Mouse (Mus musculus) cerebellum, adult 11 months (tissue): ENCODE data around the gene Smad3.

ENCODE experiments used
- DNase-seq: peaks from one replicate; pipeline ENCODE4 v3.0.0; 2022

Smad3 gene

DNA sequence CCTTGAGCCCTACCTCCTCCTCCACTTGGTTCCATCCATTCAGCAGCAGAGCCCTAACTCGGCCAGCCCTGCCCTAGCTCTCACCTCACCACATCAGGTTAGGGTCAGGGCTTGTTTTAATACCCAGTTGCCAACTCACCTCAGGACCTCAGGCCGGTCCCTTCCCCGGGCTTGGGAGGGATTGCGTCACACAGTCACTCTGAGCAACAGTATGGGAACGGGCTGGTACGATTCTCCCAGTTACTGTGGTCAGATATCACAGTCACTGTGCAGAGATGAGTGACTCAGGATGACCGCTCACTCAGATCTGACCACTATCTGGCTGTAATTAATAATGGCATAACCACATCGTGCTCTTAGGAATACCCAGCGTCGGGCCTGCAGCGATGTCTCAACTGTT is 14.0 kb downstream of the Smad3 start:
- no peak for DNase-seq

DNA sequence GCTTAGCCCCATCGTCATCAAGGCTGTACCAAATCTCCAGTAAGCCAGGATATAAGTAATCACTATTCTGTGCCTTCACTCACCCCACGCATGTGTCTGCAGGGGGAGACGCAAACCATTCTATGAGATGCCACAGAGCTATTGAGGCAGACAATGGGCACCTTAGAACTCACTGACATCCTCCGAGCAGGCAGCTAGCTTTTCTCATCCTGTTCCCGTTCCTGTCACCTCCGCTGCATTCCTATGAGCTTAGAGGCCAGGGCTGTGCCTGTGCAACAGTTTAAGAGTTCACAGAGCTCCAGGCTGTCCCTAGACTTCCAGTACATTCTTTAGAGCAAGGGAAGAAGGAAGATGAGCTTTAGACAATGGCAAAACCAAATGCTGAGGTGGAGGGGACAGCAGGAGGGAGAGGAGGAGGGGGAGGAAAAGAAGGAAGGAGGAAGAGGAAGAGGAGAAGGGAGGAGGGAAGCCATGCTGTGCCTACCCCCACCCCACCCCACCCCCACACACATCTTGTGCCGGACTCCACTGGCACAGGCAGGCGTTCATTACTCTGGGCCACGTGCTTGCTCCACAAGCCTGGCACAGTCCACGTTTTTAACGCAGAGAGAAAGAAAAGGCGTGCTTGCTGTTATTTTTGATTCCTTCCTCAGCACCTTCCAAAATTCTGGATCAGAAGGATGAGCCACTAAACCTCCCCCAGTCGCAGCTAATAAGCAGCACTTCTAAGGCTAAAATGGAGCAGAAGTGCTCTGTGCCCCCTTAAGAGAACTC is 14.7 kb downstream of the Smad3 start:
- no peak for DNase-seq

DNA sequence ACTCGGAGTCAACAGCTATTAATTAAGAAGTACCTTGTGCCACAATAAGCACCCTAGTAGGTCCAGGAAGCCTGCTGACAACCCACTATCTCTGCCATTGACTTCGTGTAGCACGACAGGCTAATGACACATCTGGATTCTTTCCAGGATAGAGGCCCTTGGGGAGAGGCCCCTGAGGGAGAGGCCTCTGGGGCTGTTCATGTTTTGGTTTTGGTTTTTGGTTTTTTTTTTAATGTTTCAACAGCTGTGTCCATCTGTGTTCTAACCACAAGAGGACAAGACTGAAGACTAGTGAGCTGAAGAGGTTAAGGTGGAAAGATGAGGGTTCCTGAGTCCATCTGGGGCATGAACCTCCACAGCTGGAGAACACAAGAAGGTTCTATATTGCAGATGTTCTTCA is 15.5 kb downstream of the Smad3 start:
- no peak for DNase-seq

DNA sequence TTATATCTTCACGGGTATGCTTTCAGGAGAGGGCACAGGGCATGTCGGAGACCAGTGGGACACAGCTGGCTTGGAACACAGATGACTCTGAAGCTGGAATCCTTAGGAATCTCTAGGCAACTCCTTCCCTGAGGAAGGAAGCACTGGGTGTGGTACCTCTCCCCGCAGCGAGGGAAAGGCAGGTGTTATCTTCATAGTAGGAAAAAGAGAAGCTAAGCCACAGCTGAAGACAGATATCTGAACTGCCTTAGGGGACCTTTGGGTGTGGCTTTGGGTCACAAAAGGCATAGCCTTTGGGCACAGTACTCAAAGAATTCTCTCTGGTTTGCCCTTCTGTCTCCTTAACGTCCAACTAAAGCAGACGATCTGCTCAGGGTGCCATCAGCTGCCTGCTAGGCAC is 16.0 kb downstream of the Smad3 start:
- DNase-seq, result no peak

DNA sequence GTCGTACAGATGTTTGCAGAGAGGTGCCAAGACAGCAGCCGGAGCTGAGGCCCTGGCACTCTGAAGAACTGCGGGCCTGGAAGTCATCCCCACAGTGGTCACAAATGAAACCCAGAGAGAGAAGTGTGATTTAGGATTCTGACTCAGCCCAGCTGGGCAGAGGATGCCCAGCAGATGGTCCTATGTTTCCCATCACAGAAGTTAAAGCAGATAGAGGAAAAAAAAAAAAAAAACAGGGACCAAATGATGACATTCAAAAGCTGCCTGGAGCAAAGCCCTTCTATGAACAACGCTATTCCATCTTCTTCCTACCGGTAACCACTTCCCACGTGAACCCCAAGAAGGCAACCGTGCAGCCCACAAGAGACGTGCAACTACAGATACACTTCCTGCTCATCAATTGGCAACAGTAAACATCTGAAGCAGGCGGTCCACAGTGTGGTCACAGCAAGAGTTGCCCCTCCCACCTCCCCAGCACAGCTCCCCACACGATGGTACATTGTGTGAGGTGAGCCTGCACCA is 17.4 kb downstream of the Smad3 start:
- DNase-seq, result no peak

DNA sequence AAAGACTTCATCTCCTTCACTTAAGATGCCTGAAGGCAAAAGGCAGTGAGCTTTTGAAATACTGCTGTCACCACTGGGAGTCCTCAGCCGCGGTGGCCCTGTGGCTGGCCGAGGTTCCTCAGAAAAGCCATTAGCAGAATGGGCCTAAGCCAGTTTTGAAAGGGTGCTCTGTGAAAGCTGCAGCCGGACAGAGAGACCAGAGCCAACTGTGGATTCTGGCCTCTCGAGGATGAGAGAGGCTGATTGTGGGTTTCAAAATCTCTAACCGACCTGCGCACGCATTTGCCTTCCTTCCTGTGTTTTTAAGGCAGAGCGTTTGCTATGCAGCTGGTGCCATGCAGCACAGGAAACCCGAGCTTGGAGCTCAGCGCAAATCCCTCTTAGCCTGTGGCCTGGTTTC is 19.0 kb downstream of the Smad3 start:
- no peak for DNase-seq

DNA sequence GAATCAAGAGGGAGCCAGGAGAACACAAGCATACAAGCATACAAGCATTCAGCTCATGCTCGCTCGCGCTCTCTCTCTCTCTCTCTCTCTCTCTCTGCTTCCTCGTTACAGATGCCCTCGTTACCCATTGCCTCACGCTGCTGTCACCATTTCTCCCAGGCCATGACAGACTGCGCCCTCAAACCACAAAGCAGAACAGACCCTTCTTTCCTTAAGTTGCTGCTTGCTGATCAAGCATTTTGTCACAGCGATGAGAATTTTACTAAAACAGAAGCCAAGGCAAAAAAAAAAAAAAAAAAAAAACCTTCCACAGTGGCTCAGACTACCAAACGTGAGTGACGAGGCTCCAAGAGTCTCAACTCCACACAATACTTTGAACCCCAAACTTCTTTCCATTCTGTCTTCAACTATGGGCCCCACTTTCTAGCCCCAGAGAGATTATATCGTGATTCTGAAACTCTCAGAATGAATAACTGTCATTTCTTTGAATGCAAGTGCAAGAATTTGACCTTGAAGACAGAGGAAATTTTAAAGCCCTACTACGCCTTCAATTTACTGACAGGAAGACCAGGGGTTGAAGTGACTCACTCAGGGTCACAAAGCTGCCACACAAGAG is 19.6 kb downstream of the Smad3 start:
- no peak for DNase-seq

DNA sequence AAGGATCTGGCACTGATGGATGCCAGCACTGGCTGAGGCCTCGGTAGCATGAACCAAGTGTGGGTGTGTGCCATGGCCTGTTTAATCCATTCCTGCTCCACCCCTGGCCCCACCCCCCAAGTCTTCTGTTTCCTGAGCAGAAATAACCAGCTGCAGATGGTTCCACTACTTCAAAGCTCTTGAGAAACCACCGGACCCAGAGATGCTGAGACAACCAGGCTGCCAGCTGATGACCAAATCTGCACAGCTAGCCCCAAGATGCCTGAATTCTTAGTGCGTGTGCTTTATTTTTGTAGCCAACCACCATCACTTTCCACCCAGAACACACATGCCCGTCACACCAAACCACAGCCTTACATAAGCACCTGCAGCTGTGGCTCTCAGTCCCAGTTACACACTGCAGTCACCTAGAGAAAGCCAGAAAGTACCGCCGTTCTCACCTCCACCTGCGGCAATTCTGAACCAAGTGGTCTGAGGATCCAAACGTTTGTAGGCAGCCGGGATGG is 20.3 kb downstream of the Smad3 start:
- DNase-seq, result no peak

DNA sequence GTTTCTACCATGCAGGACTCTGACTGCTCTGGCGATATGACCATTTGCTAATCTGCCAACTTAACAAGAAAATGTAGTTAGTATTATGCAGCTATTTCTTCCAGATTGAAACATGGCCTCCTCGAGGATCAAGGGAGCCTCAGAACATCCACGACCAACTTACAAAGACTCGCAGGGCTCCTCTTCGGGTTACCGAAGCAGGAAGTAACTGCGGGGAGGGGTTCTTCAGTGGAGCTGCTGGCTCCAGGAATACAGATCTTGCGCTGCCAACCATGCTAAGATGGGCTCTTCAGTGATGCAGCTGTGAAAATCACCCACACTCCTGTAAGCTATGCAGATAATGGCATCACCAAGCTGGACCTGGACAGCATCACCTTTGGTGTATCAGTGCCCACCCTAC is 23.5 kb downstream of the Smad3 start:
- DNase-seq, result no peak

DNA sequence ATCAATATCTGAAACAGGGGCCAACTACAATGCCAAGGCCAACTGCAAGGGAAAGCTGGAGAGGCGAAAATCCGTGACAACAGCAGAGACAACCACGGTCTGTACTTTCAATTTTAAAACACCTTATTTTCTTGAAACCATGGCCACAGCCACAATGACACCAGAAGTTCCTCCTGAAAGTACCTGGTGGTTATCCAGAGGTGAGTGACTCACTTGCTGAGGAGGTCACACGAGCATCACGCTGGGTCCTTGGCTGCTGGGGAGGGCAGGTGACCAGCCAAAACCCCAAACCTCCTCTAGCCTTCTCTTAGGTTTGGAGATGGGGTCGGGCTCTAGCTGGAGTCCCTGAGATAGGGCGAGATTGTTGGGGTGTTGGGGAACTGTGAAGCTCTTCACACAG is 25.1 kb downstream of the Smad3 start:
- DNase-seq, result no peak

DNA sequence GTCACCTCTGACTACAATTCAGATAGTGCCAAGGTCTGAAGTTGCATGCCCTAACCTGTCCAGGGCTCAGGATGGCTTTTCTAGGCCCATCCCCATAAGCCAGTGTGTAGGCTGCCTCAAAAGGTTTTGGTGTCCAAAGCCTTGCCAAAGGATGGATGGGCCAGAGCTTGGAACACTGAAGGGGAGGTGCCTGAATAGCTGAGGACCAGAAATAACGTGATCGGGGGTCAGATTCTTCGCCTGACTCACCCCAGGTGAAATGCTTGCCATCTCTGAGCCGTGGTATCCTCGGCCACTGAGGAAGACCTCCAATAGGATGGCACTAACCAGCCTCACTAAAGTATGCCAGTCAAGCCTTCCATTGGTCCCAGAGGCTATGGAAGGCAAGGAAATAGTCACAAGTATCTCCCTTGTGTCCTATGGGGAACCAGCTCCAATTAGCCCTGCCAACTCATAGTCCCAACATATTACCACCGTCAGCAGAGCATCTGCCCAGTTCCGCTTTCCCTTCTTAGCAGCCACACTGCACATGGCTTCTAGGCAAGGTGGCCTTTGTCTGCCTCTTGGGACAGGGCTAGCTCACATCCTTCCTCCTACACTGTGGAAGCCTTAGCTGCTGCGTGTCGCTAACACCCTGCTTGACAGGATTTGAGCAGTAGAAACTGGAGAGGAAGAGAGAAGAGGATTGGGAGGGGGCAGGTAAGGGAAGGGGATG is 26.5 kb downstream of the Smad3 start:
- DNase-seq, result no peak

DNA sequence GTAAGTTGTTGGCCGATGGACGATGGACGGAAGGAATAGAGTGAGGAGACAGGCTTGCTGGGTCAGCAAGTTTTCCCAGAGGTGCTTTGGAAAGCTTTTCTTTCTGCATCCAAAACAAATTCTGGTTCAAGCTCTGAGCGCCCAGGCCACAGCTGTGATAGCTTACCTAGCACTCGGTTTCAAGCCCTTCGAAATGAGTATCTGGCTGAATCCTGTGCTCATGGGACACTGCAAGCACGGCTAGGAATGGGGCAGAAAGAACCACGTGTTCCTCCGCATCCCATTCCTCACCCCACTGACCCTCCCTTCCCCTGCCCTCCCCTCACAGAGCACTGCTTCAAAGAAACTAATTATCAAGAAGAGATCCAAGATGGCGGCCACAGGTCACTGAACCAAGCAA is 28.8 kb downstream of the Smad3 start:
- DNase-seq, result no peak

DNA sequence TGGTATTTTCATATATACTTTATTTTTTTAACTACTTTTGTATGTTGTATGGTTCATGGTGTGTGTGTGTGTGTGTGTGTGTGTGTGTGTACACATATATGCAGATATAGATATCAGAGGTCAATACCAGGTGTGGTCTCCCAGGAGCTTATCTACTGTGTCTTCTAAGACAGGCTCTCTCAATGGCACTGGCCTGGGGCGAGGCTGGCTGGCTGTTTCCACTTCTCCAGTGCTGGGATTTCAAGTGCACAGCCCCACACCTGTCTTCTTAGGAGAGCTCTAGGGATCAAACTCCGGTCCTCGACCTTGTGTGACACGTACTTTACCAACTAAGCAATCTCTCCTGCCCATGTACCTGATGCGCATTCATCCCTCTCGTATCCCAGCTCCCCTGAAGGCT is 30.7 kb downstream of the Smad3 start:
- DNase-seq, result no peak

DNA sequence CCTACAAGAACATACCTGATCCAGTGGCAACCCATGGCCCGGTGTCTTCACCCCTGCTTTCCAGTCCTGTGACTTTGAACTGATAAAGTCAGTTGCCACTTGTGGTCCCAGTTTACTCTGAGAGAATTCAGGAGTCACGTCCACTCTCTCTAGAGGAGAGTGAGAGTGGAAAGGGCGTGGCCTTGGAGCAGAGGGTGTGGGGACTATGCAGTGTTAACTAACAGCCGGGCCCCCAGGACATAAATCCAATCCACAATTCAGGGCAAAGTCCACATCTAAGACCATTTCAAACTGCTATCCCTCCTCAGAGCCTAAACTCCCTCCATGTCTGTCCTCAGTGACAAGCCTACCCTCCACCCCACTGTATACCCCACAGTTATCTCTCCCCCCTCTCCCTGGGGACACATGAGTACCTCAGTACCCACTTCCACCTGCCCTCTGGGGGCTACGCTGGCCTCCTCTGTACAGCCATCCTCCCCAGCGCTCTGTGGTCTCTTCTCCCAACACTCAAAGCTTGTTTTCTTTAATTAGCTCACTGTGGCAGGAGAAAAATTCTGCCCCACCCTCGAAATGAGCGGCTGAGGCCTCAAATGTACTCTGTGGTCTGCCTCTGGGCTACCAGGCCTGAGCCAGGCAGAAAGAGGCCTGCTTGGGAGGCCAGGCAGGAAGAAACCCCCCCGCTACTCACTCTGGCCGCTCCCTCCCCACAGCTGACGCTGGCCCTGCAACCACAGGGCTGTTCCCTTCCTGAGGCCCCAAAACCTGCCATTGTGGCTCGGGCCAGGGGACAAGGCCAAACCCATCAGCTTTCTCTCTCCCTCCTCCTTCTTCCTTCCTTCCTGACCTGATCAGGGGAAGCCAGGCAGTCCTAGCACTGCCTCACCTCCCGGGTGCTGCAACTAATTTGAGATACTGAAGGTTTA is 31.4 kb downstream of the Smad3 start:
- no peak for DNase-seq

DNA sequence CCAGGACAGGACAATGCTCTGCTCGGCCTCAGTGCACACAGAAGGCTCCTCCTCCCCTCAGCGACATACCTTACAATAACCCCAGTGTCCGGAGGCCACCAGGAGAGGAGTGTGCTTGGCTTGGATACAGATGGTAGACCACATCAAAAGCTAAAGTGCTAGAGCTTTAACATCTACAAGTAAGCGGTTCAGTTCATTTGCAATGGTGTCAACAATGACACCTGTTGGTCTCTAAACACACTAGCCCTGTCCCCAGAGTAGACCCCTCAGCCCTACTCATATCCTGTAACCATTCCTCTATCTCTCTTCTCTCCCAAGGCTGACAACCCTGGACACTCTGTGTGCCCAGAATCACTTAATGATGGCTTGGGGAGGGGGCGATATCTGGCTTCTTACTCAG is 33.0 kb downstream of the Smad3 start:
- no peak for DNase-seq

DNA sequence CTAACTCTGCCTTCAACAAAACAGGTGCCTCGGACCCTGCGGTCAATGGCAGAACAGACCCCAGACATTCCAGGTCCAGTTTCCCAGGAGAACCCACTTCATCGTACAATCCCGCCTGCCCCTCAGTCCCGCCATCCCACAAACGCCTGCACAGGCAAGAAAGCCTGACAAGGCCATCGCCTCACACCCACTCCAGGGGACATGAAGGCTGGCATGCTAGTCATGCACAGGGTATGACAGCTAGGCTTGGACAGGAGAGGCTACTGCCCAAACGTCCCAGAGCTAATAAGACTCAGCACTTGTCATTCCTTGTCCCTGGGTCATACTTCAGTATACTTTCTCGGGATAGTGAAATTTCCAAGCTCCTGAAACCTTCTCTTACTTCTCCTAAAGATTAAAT is 34.9 kb downstream of the Smad3 start:
- DNase-seq, result no peak

DNA sequence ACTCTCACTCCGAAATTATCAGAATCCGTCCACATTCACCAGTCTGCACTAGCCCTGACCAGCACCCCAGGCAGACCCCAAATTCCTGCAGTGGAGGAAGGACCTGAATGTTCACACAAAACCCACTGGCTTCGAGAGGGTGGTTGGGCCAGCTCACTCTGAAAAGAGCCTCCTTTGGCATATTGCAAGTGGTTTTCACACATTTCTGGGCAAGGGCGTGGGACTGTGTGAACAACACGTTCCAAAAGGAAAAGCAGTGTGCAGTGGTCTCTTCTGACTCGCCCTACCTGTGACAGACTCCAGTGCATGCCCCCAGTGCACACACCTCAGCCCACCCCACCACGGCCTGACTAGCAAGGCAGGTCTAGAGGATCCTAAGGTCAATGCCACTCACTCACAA is 35.4 kb downstream of the Smad3 start:
- DNase-seq, result no peak

DNA sequence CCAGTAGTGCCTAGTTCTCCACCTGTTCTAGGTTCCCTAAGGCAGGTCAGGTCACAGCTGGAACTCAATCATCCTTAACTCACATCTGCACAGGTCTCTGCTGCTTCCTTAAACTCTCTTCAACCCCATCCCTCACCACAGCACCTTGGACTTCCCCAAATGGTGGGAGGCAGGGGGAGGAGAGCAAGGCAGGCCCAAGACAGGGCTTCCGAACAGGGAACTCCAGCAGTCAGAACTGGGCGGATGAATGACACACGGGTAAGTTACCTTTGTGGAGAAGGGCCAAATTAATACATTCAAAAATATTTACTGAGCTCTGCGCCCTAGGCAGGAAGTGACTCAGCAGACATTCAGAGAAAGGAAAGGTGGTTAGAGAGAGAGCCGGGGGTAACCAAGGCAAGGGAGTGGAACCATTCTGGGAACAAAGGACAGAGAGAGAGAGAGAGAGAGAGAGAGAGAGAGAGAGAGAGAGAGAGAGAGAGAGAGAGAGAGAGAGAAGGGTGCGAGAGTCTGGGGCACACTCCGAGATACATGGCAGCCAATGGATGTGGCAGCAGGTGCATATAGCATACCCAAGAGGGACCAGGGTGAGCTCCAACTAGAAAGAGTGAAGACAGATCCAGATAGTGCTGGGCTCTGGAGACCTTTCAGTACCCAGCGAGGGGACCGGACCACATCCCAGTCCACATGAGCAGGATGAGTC is 36.1 kb downstream of the Smad3 start:
- no peak for DNase-seq

DNA sequence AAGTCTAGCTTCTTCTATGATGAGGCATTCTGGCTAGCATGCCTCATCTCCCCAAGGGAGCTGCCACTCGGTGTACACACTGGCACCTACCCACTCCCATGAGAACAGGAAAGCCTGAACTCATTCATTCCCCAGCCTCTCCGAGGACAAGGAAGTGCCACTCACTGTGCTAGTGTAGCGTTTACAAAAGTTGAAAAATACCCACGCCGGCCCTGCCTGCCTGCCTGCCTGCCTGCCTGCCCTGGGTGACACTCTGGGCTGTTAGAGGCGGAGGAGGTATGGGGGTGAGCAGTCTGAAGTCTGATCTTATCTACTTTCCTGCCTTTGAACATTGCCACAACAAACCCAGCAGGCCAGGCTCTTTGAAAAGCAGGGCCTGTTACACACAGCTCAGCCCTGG is 37.1 kb downstream of the Smad3 start:
- DNase-seq, result no peak

DNA sequence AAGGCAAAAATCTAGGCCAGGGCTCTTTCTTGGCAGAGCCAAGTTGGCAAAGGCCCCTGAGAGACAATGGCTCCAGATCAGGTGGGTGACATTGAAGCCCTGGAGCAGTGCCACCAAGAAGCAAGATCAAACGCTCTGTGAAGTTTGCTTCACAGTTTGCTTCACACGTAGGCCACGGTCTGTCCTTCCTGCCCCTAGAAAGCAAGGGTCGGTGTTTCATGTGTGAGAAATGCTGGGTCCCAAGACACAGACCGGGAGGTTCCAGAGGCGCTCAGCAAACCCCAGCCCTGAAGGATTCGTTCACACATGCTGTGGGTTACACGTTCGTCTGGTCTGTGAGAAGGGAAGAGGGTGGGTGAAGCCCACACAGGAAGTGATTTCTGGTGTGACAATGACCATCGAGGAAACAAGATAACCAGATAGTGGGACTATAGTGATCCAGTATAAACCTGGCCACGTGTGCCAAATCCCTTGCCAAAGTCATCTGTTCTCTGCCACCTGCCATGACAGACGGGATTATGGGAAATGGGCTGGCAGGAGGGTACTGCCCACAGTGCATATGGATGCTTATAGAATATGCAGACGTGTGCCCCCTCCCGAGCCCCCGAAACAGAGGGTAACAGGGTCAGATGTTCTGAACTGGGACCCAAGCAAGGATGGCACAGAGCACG is 37.9 kb downstream of the Smad3 start:
- peak; percentile 38 for DNase-seq

DNA sequence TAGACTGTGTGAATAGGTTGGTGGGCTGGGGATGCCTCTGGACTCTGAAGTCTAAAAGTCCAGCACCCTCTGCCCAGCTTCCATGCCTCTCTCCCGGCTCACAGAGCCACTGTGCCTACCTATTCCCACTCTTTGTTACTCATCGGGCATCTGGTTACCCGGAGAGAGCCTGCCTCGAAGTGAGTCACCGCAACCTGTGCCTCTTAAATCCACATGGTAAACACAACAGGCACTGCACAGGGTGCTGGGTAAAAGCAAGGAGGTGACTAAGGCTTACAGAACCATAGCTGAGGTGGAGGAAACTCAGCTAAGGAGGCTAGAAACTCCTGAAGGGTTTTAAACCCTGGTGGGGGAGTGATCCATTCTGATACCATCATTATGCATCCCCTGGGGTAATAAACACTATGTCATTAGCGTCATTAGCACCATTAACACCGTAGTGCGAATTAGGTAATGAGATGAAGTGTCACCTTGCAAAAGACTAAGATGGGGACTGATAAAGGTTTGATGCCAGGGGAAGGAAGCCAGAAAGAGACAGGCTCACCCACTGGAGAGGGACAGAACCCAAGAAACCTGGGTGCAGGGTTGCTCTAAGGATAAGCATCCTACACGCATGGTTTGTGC is 38.9 kb downstream of the Smad3 start:
- DNase-seq, result no peak
